Mouse (Mus musculus) small intestine, adult 2 months (tissue): ENCODE data around the gene Ago3. TPM values are rescaled to one million over a fixed set of nuclear protein-coding genes. Genes with fewer than 3 reads are reported as not detected.

Experiments
- H3K27ac ChIP-seq: fragments of 200-500 bp; 2 replicates; pipeline ENCODE4 v1.5.1; 2012; ENCODE audit warnings: low read depth, low read length, control low read depth, inconsistent platforms; ENCODE audit not compliant: insufficient read depth
- H3K27me3 ChIP-seq: fragments of 200-500 bp; 2 replicates; pipeline ENCODE4 v1.6.1; 2012; ENCODE audit warnings: mild to moderate bottlenecking, moderate library complexity, low read length, inconsistent platforms; ENCODE audit not compliant: control insufficient read depth, insufficient read depth
- H3K36me3 ChIP-seq: fragments of 200-500 bp; 2 replicates; pipeline ENCODE4 v1.6.1; 2012; ENCODE audit warnings: mild to moderate bottlenecking, low read length, control low read depth, inconsistent platforms; ENCODE audit not compliant: control insufficient read depth, insufficient read depth
- H3K4me1 ChIP-seq: fragments of 200-500 bp; 2 replicates; pipeline ENCODE4 v1.6.1; 2012; ENCODE audit warnings: low read length, inconsistent platforms, mixed read lengths; ENCODE audit not compliant: control insufficient read depth, insufficient read depth, insufficient read length
- H3K4me3 ChIP-seq: fragments of 200-500 bp; 2 replicates; pipeline ENCODE4 v1.5.1; 2012; ENCODE audit warnings: low read depth, mild to moderate bottlenecking, control low read depth, inconsistent platforms, low read length, moderate library complexity
- CTCF ChIP-seq: fragments of 200-500 bp; IDR thresholded peaks from 2 replicates; pipeline ENCODE4 v1.5.1; 2012; ENCODE audit warnings: low read depth, mild to moderate bottlenecking, control low read depth, inconsistent platforms, low read length, moderate library complexity, mixed read lengths; ENCODE audit not compliant: insufficient replicate concordance, insufficient read length; ENCODE audit errors: extremely low read depth
- POLR2A ChIP-seq: fragments of 200-500 bp; IDR thresholded peaks from 2 replicates; pipeline ENCODE4 v1.6.1; 2012; ENCODE audit warnings: low read depth, mild to moderate bottlenecking, control low read depth, inconsistent platforms, low read length, moderate library complexity
- WGBS: fragments of 180-500 bp; shearing (Covaris S2); methylation state at CpG from one replicate; pipeline ENCODE4 v1.1.7; 2018; 5-methylcytosine and 5-hydroxymethylcytosine counted together
- polyA plus RNA-seq: library from polyadenylated mRNA; depleted of rRNA; stranded (reverse); fragments of >200 nt; gene quantifications from 2 replicates; pipeline ENCODE4 v1.2.3, GENCODE M21; 2012

The Ago3 gene
- polyA plus RNA-seq, 1 experiment: 12.4 TPM

DNA sequence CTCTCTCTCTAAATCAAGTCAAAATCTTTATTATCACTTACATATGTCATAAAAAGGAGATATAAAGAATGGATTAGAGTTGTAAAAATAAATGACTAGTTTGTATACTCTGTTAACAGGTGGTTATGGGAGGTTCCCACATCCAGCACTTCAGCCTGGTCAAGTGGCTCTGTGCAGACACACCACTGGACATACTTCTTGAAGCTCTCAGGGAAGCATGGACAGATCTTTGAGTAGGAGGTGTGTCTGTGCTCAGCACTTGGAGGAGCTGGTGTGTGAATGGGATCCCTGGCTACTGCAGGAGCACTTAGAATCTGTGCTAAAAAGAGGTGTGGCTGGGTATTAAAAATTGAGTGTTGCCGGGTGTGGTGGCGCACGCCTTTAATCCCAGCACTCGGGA, 99.1 kb downstream of the Ago3 start:
- WGBS: 61% methylated on average over 4 of the region's 4 CpGs
- TF ChIP-seq CTCF (no peak), POLR2A (no peak)
- H3K27me3 ChIP-seq: 0 out of 2 replicates have a peak, but pooled peaks cover under 1% of the 10 kb centered on the region
- no peaks in the 10 kb centered on the region for H3K36me3 ChIP-seq
- no peak overlapping the region for H3K27ac ChIP-seq
- H3K4me1 ChIP-seq: no peaks in the 10 kb centered on the region
- H3K4me3 ChIP-seq: no peak overlapping the region

DNA sequence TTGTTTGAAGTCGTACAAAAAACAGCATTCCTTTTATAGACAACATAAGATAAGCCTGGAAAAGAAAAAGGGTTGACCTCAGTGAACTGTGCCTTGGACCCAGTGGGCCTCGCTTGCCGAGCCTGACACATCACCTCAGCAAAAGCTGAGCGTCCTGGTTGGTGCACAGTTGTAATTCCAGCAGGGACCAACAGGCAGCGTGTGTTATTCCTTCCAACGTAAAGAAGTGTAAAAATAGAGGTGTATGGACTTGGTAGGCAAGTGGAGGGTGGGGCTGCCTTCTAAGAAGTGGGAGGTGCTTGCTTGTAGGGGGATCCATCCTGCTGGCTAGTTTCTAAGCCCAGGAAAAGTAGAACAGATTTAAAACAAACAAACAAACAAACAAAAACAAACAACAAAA, 103.3 kb downstream of the Ago3 start:
- Histone ChIP-seq H3K4me3 (no peak overlapping the region), H3K27ac (no peak overlapping the region), H3K4me1 (peaks cover 2% of the 10 kb centered on the region; the same call in 1 of the 2 replicates), H3K36me3 (no peaks in the 10 kb centered on the region), H3K27me3 (0 out of 2 replicates have a peak, but pooled peaks cover 2% of the 10 kb centered on the region)
- WGBS: 23% methylated on average over 6 of the region's 6 CpGs
- no peak for TF ChIP-seq CTCF
- no peak for TF ChIP-seq POLR2A

DNA sequence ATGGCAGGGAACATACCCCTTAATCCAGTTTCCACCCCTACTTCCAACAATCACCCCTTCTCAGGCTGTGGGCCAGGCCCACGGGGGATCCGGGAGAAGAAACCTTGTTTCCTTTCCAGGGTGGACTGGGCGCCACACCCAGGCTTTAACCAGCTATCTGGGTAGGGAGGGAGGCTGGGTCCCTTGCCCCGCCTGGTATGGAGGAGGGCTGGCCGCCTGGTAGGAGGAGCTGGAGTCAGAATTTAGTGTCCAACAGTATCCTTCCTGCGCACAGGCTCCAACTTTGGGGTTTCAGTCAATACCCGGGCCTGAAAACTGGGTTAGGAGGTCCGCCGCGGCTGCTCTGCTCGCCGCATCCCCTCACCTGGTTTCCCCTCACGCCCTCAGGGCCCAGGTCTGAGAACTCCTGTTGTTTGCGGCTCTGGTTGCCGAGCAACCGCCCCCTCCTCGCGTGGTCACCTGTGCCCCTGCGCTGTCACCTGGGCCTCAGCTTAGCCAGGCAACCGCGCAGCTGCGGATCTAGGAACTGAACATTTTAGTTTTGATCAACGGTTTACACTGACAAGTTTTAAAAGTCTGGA, 104.0 kb downstream of the Ago3 start, which contains the start of gene Tekt2:
Gene Tekt2 (minus strand): TSS at position 408 of the 581 bp plus-strand sequence.
- H3K27me3 ChIP-seq: 0 out of 2 replicates have a peak, but pooled peaks cover 2% of the 10 kb centered on the region
- H3K4me1 ChIP-seq: peaks cover 2% of the 10 kb centered on the region; the same call in 1 of the 2 replicates
- no peaks in the 10 kb centered on the region for H3K36me3 ChIP-seq
- H3K27ac ChIP-seq: no peak within 1 kb of the TSS
- peak within 1 kb of the TSS; percentile 37 for H3K4me3 ChIP-seq
- WGBS: 12% methylated on average over 23 of the region's 23 CpGs
- TF ChIP-seq CTCF (no peak), POLR2A (no peak)

DNA sequence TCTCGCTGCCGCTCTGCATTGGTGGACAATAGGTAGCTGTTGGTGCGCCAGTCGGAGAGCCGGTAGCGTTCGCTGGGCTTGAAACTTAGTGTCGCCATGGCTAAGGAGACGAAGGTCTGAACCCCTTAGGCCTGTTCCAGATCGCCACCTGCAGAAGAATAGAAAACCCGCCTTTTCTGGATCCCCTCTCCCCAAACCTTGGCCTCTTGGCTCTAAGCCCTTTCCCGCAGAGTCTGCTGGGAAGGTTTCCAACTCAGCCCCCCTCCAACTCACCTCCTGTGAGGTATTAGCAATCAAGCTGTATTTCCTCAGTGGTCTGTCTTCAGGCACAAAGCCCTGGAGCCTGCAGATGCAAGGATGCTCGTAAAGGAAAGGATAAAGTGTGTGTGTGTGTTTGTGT, 104.5 kb downstream of the Ago3 start:
- Histone ChIP-seq H3K36me3 (no peaks in the 10 kb centered on the region), H3K27me3 (0 out of 2 replicates have a peak, but pooled peaks cover 2% of the 10 kb centered on the region), H3K27ac (no peak overlapping the region), H3K4me3 (no peak overlapping the region), H3K4me1 (peaks cover 2% of the 10 kb centered on the region; the same call in 1 of the 2 replicates)
- TF ChIP-seq CTCF (no peak), POLR2A (no peak)
- WGBS: 70% methylated on average over 13 of the region's 13 CpGs

DNA sequence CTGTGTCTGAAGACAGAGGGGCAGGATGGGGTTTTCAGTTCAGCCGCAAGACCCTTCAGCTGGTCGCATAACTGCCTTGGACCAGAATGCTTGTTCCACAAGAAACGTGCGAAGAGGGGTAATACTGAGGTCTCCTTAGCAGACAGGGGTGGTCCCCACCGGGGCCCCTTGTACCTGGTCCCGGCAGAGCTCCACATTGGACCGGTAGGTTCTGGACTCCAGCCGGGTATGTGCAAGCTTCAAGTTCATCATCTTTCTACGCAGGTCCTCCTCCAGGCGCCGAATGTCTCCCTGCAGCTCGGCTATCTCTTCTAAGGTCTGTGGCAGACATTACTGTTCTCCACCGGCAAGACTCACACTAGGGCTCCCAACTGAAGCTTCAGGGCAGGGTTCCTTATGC, 106.7 kb downstream of the Ago3 start:
- Histone ChIP-seq H3K36me3 (peaks cover 7% of the 10 kb centered on the region), H3K4me1 (peaks cover 2% of the 10 kb centered on the region; the same call in 1 of the 2 replicates), H3K4me3 (no peak overlapping the region), H3K27me3 (0 out of 2 replicates have a peak, but pooled peaks cover 2% of the 10 kb centered on the region), H3K27ac (no peak overlapping the region)
- no peak for TF ChIP-seq POLR2A
- TF ChIP-seq CTCF: no peak
- 96% methylated on average over 13 of the region's 13 CpGs for WGBS

DNA sequence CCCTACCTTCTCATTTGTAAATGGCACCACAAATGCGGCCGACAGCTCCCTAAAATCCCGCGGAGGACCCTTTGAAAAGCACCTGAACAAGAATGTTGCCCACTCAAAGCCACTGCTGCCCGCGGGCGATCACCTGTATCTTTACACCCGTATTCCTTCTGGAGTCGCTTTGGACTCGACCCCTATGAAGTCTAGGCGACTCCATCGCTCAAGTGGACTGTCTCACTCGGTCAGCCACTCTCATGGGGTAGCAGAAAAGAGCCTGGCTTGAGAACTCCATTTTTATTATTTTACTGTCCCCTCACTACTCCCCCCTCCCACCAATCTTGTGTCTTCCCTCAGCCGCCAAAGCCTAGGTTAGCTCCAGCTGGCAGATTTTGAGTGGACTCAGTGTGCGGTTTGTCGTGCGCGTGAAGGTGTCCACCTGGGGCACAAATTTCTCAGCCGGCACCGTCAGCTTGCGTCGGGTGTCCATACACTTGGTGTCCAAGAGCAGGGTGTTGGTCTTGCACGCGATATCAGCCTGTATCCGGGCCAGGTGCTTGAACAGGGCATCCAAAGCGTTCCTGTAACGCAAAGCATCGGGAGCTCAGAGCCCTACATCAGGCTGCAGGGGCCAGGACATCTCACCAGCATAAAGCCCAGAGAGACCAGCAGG, 107.4 kb downstream of the Ago3 start:
- TF ChIP-seq CTCF (no peak), POLR2A (peak; percentile 34; the same call in 1 of the 2 replicates)
- Histone ChIP-seq H3K4me3 (peak overlapping the region; percentile 21; the same call in 1 of the 2 replicates), H3K27me3 (0 out of 2 replicates have a peak, but pooled peaks cover 2% of the 10 kb centered on the region), H3K4me1 (peaks cover 2% of the 10 kb centered on the region; the same call in 1 of the 2 replicates), H3K36me3 (peaks cover 14% of the 10 kb centered on the region), H3K27ac (no peak overlapping the region)
- 55% methylated on average over 28 of the region's 28 CpGs for WGBS

DNA sequence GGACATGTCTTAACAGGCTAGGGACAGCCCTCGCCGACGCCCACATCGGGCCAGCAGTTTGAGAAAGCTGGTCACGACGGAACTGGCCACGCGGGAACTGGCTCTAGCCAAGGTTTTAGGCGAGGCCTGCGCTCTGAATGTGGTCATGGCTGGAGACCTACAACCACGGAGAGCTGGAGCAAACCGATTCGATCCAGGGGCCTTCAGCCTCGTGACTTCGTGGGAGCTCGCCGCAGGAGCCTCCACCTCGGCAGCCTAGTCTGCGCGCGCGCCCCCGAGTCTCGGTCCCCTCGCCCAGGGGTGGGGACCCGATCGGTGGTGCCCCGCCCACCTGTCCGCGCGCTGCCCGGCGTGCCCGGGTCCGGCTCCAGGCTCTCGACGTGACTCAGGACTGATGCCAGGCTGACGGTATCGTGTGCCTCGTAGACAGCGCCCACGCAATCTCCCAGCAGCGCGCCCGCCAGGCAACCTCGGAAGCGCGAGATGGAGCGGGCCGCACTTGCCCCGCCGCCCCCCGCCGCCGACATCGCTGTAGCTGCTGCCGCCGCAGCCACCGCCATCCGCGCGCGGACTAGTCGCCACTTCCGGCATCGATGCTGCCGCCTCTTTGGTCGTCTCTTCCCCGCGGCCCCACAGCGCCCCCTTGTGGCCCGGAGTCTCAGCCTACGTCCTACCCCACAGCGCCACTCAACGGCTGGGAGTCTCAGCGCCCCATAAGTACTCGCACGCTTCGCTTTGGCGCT, 108.1 kb downstream of the Ago3 start, which contains the start of gene Adprhl2:
Gene Adprhl2 (minus strand): TSS at position 593 of the 743 bp plus-strand sequence.
- peaks cover 2% of the 10 kb centered on the region; the same call in 1 of the 2 replicates for H3K4me1 ChIP-seq
- H3K36me3 ChIP-seq: peaks cover 21% of the 10 kb centered on the region
- 0 out of 2 replicates have a peak, but pooled peaks cover 2% of the 10 kb centered on the region for H3K27me3 ChIP-seq
- TF ChIP-seq CTCF (peak; percentile 100), POLR2A (peak; percentile 60)
- peak within 1 kb of the TSS; percentile 84 for H3K4me3 ChIP-seq
- no peak within 1 kb of the TSS for H3K27ac ChIP-seq
- WGBS: under 1% methylated on average over 80 of the region's 80 CpGs
